Mouse (Mus musculus) cerebellum, adult (tissue): ENCODE data around the gene Bbs1.

ENCODE experiments used
- ATAC-seq: cut with Nextera tagmentation; 2 replicates; pipeline ENCODE4 v1.9.2; 2017; ENCODE audit warnings: mild to moderate bottlenecking, moderate library complexity, mixed read lengths; ENCODE audit not compliant: insufficient number of reproducible peaks, low FRiP score, low TSS enrichment

Bbs1 gene

DNA sequence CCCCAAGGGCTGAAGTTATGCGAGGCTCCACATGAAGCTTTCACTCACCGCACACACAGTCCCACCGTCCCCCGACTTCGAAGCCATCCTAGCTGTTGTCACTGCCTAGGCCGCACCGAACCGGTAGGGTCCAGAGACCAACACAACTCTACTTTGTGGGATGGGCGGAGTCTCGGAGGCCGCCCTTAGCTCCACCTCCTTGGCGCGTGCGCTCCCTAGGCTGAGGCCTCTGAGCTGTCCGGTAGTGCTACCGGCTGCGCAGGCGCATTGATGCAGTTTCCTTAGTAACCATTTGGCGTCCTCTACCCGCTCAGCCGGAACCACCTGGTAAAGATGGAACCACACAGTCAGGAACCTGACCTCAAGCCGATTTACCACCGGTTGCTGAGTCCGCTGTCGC lies 67.3 kb downstream of the Bbs1 start, which contains the start of the genes Ccs and Ccdc87:
Gene Ccs, minus strand, starts transcription at position 184 of the 400 bp plus-strand sequence.
Gene Ccdc87, plus strand, starts transcription at position 218 of the 400 bp plus-strand sequence.
- ATAC-seq = peak; percentile 99

DNA sequence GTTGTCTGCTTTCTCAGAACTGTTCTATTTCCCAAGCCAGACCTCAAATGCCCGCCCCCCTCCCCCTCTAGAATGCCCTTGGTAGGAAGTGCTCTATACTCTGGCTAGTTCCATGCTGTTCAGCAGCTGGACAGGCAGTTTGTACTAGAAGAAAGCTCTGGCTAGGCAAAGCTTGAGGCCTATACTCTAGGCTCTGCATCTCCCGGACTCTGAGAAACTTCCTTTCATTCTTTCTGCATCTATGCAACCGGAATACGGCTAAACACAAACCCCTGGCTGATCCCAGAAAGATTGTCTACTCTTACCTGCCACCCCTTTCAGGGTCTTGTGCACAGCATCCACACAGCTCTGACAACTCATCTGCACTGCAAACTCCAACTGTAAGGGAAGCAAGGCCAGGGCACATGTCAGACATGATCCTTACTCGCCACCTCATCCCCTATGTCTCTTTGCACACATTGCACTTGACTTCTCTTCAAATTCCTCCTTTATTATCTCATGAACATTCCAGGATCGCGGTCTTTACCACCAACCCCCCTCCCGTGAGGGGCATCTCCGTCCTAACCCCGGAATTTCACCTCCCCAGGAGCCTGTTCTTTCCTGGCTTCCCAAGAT lies 67.8 kb downstream of the Bbs1 start:
- ATAC-seq = no peak

- ATAC-seq = no peak
These were observed 69.4 kb downstream of the Bbs1 start for GRCm38 (mm10) chr19:4837049-4837448.
